Mouse (Mus musculus): ENCODE measurements around the gene Zzz3.

GRCm38 (mm10) chr3:152395350-152396277, at the start of gene Zzz3:
- TF ChIP-seq CTCF (IDR thresholded peaks at IDR 0.05; ENCODE audit: insufficient read depth, low read depth, low read length) (peak; percentile 94), POLR2A (IDR thresholded peaks at IDR 0.05; ENCODE audit: insufficient read depth, low read depth, low read length) (peak; percentile 62; the same call in 1 of the 2 replicates)
